Mouse (Mus musculus): ENCODE measurements at regions not wholly inside any gene's neighbourhood (a gene's known extent, or its start where the extent isn't known, plus 50 kb on each side); places are given as distances from the start of the nearest gene placed in this dataset.

DNA sequence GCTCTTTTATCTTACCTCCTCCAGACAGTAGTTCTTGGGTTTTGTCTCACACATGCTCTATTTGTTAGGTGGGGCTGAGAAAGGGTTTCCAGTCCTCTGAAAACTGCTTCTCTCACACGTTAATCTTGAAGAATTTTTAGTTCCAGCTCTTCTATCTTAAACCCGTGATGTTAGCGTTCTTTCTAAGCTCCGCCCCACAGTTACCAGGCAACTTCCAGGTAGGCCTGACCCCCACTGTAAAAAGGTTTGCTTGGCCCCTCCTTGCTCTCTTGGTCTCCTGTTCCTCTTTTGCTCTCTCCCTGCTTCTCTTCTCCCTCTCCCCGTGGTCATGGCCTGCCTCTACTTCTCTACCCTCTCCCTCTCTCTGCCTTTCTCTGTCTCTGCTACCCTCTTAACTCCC, 1149.7 kb downstream of the Mrps31 start:
- ATAC-seq (ENCODE audit: low FRiP score, low read depth) = no peak
- Histone ChIP-seq H3K9ac (replicated peaks) (no peak overlapping the region), H3K9me3 (no peaks in the 10 kb centered on the region), H3K4me3 (no peak overlapping the region), H3K27me3 (peaks cover 27% of the 10 kb centered on the region), H3K36me3 (no peaks in the 10 kb centered on the region), H3K4me1 (peaks cover 27% of the 10 kb centered on the region), H3K4me2 (replicated peaks) (no peak overlapping the region), H3K27ac (replicated peaks) (no peak overlapping the region)
- WGBS = 72% methylated on average over 5 of the region's 5 CpGs

DNA sequence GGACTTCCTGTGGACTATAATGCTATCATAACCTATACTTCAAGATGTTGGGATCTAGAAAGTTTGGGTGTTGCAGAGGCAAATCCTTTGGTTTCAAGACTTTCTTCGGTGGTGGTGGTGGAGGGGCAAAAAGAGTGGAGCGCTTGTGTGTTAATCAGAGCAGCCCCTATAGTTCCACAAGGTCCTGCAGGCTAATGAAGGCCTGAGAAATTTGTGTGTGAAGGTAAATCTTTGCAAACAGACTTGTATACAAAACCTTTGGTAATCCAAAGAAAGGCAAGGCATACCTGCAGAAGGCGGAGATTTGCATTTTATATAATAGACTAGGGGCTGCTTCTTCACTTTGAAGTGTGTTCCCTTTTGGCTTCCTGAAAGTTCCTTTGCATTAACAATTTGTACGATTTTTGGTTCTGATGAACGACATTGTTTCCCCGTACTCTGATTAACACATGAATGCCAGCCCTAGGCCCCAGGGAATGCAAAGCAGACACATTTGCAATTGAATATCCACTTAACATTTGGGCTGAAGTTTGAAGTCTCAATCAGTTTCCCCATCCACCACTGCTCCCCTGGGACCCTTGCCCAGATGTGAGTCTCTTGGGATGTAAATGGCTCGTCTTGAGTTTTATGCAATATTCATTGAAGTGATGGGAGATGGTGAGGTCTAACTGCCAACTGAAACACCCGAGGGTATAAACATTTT, 1150.7 kb downstream of the Mrps31 start:
- H3K4me1 ChIP-seq = peaks cover 27% of the 10 kb centered on the region
- no peak overlapping the region for H3K27ac ChIP-seq (replicated peaks)
- H3K9ac ChIP-seq (replicated peaks) = no peak overlapping the region
- H3K4me3 ChIP-seq = no peak overlapping the region
- ATAC-seq (ENCODE audit: low FRiP score, low read depth) = peak; percentile 75
- H3K36me3 ChIP-seq = no peaks in the 10 kb centered on the region
- H3K9me3 ChIP-seq = no peaks in the 10 kb centered on the region
- peak overlapping the region; percentile 44 for H3K4me2 ChIP-seq (replicated peaks)
- H3K27me3 ChIP-seq = peaks cover 27% of the 10 kb centered on the region
- 13% methylated on average over 8 of the region's 8 CpGs for WGBS

DNA sequence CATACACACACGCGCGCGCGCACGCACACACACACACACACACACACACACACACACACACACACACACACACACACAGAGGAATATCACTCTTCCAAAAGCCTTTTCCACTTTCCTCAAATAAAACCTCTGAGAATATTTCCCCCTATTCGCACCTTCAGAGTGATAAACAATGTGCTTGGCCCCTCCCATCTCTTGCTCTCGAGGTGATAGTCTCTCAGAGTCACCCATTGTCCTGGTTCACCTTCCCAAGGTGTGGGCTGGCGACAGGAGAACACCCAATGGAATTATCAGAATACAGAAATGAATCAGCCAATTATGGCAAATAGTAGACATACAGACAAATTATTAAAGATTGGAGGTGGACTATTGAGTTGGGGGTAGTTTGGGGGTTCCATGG, 1151.3 kb downstream of the Mrps31 start:
- Histone ChIP-seq H3K4me1 (peaks cover 27% of the 10 kb centered on the region), H3K27ac (replicated peaks) (no peak overlapping the region), H3K36me3 (no peaks in the 10 kb centered on the region), H3K9me3 (no peaks in the 10 kb centered on the region), H3K9ac (replicated peaks) (no peak overlapping the region), H3K4me3 (no peak overlapping the region), H3K27me3 (peaks cover 27% of the 10 kb centered on the region), H3K4me2 (replicated peaks) (peak overlapping the region; percentile 44)
- no peak for ATAC-seq (ENCODE audit: low FRiP score, low read depth)
- 12% methylated on average over 3 of the region's 9 CpGs for WGBS

DNA sequence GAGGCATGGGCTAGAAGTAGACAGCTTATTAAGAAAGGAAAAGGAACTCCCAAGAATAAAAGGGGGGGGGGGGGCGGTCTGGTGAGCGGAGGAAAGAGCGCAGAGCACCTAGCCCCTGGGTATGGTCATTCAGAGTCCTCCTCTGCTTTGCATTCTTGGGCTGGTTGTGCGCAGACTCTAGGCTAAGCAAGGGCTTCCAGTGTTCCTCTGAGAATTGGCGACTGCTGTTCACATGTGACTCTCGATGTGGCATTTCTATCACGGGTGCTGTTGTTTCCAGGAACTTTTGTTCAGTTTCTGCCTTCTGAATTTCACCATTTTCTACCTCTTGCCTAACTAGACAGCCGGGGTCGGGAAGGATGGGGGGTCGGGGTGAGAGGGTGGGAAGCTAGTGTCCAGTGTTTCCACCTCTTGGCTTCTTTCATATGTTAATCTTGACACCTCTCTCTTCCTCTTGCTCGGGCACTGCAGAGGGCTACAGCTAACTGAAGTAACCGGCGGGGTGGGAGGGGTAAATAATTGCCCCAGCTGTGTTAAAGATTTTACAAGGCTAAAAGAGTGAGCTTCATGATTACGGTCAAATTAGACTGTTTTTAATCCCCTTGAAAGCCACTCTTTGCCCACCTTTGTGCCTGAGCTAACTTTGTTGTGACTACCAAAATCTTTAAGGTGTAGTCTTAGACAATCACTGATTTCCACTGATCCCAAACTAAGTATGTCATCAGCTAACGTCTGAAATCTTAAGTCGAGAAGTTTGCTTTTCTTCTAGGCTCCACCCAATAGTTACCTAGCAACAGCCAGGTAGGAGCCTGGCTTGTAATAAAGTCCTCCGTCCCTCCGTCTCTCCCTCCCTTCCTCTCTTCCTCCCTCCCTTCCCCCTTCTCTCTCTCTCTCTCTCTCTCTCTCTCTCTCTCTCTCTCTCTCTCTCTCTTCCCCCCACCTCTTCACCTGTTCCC, 1152.2 kb downstream of the Mrps31 start:
- Histone ChIP-seq H3K4me1 (peaks cover 27% of the 10 kb centered on the region), H3K27me3 (peaks cover 27% of the 10 kb centered on the region), H3K9me3 (no peaks in the 10 kb centered on the region), H3K4me3 (peak overlapping the region; percentile 18), H3K9ac (replicated peaks) (no peak overlapping the region), H3K36me3 (no peaks in the 10 kb centered on the region), H3K4me2 (replicated peaks) (peak overlapping the region; percentile 44), H3K27ac (replicated peaks) (no peak overlapping the region)
- WGBS = 5% methylated on average over 15 of the region's 18 CpGs
- ATAC-seq (ENCODE audit: low FRiP score, low read depth) = peak; percentile 67

DNA sequence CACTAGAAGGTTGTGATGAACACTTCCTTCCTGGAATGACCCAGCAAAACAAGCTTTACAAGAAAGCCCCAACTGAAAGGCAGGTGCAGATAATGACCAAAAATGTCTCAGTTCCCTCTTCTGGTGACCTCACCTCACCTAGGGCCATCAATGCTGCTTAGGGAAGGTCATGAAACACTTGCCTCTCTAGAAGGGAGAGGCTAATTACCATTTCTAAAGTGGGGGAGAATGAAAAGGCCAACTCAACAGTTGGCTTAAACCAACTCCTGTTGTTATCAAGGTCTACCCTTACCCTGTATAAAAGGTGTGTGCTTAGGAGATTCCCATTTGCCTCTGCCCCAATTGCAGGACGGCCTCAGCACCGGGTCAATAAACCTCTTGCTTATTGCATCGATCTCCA, 1156.7 kb downstream of the Mrps31 start:
- peaks cover 20% of the 10 kb centered on the region for H3K27me3 ChIP-seq
- H3K4me3 ChIP-seq = no peak overlapping the region
- WGBS = 91% methylated on average over 3 of the region's 3 CpGs
- H3K9me3 ChIP-seq = no peaks in the 10 kb centered on the region
- ATAC-seq (ENCODE audit: low FRiP score, low read depth) = no peak
- H3K36me3 ChIP-seq = no peaks in the 10 kb centered on the region
- no peak overlapping the region for H3K4me2 ChIP-seq (replicated peaks)
- H3K4me1 ChIP-seq = peaks cover 8% of the 10 kb centered on the region
- no peak overlapping the region for H3K9ac ChIP-seq (replicated peaks)
- no peak overlapping the region for H3K27ac ChIP-seq (replicated peaks)

DNA sequence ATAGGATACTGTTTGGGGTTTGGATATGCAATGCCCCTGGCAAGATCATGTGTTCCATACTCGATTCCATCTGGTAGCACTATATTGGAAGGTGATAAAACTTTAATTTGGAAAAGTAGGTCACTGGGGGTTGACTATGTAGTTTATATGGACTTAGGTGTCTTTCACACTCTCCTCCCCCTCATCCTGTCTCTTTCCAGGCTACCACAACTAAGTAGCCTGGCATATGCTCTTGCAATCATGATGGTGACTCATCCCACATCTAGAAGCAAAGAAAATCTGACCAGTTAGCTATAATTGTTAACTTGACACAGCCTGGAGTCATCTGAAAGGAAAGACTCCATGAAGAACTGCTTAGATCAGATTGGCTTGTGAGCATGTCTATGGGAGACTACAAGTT, 1154.3 kb downstream of the Adam3 start:
- 91% methylated on average over 1 of the region's 1 CpGs for whole genome bisulfite sequencing
- Histone ChIP-seq H3K4me1 (no peaks in the 10 kb centered on the region), H3K4me2 (replicated peaks) (no peak overlapping the region), H3K36me3 (no peaks in the 10 kb centered on the region), H3K27me3 (no peaks in the 10 kb centered on the region), H3K4me3 (no peak overlapping the region), H3K27ac (replicated peaks) (no peak overlapping the region), H3K9me3 (no peaks in the 10 kb centered on the region), H3K9ac (replicated peaks) (no peak overlapping the region)
- ATAC-seq (ENCODE audit: low FRiP score, low read depth) = no peak

DNA sequence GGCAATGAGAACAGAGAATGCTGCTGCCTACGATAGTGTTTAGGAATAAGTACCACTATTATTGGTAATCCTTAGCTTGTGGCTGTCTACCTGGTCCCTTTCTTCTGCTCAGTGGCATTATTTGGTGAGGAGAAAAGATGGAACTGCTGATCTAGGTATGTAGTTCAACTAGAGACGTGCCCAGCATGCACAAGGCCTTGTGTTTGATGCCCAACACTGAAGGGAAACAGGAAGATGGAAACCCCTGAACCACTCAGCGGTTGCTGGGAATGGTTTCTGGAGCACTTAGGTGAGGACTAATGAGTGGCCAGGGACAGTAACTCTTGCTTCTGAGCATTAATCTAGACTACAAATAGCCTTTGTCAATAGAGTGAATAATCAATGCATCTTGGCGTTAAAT, 1145.5 kb downstream of the Adam3 start:
- ATAC-seq (ENCODE audit: low FRiP score, low read depth) = no peak
- no peak overlapping the region for H3K4me2 ChIP-seq (replicated peaks)
- H3K9me3 ChIP-seq = no peaks in the 10 kb centered on the region
- no peak overlapping the region for H3K27ac ChIP-seq (replicated peaks)
- no peak overlapping the region for H3K4me3 ChIP-seq
- H3K27me3 ChIP-seq = no peaks in the 10 kb centered on the region
- H3K4me1 ChIP-seq = no peaks in the 10 kb centered on the region
- WGBS = 92% methylated on average over 4 of the region's 4 CpGs
- H3K9ac ChIP-seq (replicated peaks) = no peak overlapping the region
- no peaks in the 10 kb centered on the region for H3K36me3 ChIP-seq

DNA sequence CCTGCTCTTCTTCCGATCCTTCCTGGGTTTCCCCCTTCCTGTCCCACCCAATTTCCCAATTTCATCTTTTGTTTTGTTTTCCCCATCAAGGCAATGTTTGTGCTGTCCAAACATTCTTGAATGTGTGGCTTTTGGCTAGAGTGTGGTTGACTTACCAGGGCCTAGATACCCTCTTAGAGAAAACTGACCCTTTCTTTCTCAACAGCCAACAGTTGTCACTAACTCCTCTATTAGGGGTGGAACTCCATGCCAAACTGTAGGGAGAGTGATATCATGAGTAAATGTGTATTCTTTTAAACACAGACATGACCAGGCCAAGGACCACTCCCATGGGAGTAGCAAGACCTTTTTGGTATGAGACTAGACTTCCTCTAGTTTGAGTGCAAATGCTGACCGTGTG, 1145.0 kb downstream of the Adam3 start:
- no peaks in the 10 kb centered on the region for H3K9me3 ChIP-seq
- H3K36me3 ChIP-seq = no peaks in the 10 kb centered on the region
- no peak for ATAC-seq (ENCODE audit: low FRiP score, low read depth)
- H3K4me1 ChIP-seq = no peaks in the 10 kb centered on the region
- H3K4me3 ChIP-seq = no peak overlapping the region
- H3K9ac ChIP-seq (replicated peaks) = no peak overlapping the region
- no peak overlapping the region for H3K27ac ChIP-seq (replicated peaks)
- 96% methylated on average over 2 of the region's 2 CpGs for WGBS
- H3K27me3 ChIP-seq = no peaks in the 10 kb centered on the region
- no peak overlapping the region for H3K4me2 ChIP-seq (replicated peaks)
